Mouse (Mus musculus) lung, adult 2 months (tissue): Measurements from ENCODE around the gene Ccl20.

Experiments
- CTCF ChIP-seq: fragments of 200-500 bp; IDR thresholded peaks from 2 replicates; pipeline ENCODE4 v1.5.1; 2011; ENCODE audit warnings: mild to moderate bottlenecking, low read length, control low read depth; ENCODE audit not compliant: insufficient read depth
- POLR2A ChIP-seq: fragments of 200-500 bp; IDR thresholded peaks from 2 replicates; pipeline ENCODE4 v1.6.1; 2011; ENCODE audit warnings: low read depth, mild to moderate bottlenecking, control low read depth, low read length, borderline replicate concordance; ENCODE audit errors: extremely low read depth

GRCm38 (mm10) chr1:83099580-83100137 is 16.9 kb upstream of the Ccl20 start:
- TF ChIP-seq CTCF (no peak), POLR2A (no peak)
